Mouse (Mus musculus): ENCODE results near the gene Il16. TPM values are rescaled to one million over a fixed set of nuclear protein-coding genes. Genes with fewer than 3 reads are reported as not detected.

Gene Il16
- polyA plus RNA-seq, 1 experiment from 2014 or later: 1.6 TPM

GRCm38 (mm10) chr7:83763674-83764073, 18.1 kb upstream of the Il16 start:
- ATAC-seq (replicated peaks; ENCODE audit: insufficient number of reproducible peaks, low FRiP score, low TSS enrichment, low read depth) (no peak), DNase-seq (ENCODE audit: low spot score) (no peak)
- no peak overlapping the region for H3K9ac ChIP-seq (replicated peaks; ENCODE audit: low read length)
- no peaks in the 10 kb centered on the region for H3K4me1 ChIP-seq (ENCODE audit: control insufficient read depth, insufficient read depth, low read length)
- 60% methylated on average over 3 of the region's 3 CpGs for WGBS
- H3K4me2 ChIP-seq (ENCODE audit: low read depth, low read length): no peak overlapping the region
- H3K9me3 ChIP-seq (replicated peaks; ENCODE audit: control insufficient read depth, low read length): no peaks in the 10 kb centered on the region
- H3K4me3 ChIP-seq (ENCODE audit: low read depth, low read length): no peak overlapping the region
- H3K27ac ChIP-seq (replicated peaks; ENCODE audit: low read depth, low read length): no peak overlapping the region
- no peaks in the 10 kb centered on the region for H3K36me3 ChIP-seq (replicated peaks; ENCODE audit: control insufficient read depth, insufficient read depth, low read depth, low read length)
- H3K27me3 ChIP-seq (ENCODE audit: control insufficient read depth, insufficient read depth, low read length): no peaks in the 10 kb centered on the region

- Histone ChIP-seq H3K4me3 (ENCODE audit: low read depth, low read length) (no peak overlapping the region), H3K4me1 (ENCODE audit: control insufficient read depth, insufficient read depth, low read length) (no peaks in the 10 kb centered on the region), H3K9ac (replicated peaks; ENCODE audit: low read length) (no peak overlapping the region), H3K9me3 (replicated peaks; ENCODE audit: control insufficient read depth, low read length) (no peaks in the 10 kb centered on the region), H3K4me2 (ENCODE audit: low read depth, low read length) (no peak overlapping the region), H3K36me3 (replicated peaks; ENCODE audit: control insufficient read depth, insufficient read depth, low read depth, low read length) (no peaks in the 10 kb centered on the region), H3K27ac (replicated peaks; ENCODE audit: low read depth, low read length) (no peak overlapping the region), H3K27me3 (ENCODE audit: control insufficient read depth, insufficient read depth, low read length) (no peaks in the 10 kb centered on the region)
- 85% methylated on average over 5 of the region's 5 CpGs for WGBS
- no peak for ATAC-seq (replicated peaks; ENCODE audit: insufficient number of reproducible peaks, low FRiP score, low TSS enrichment, low read depth)
- no peak for DNase-seq (ENCODE audit: low spot score)
Measured at GRCm38 (mm10) chr7:83762336-83762735, 16.8 kb upstream of the Il16 start.

GRCm38 (mm10) chr7:83751055-83751454, 5.5 kb upstream of the Il16 start:
- Histone ChIP-seq H3K4me1 (ENCODE audit: control insufficient read depth, insufficient read depth, low read length) (peaks cover 1% of the 10 kb centered on the region; the same call in 1 of the 2 replicates), H3K27me3 (ENCODE audit: control insufficient read depth, insufficient read depth, low read length) (no peaks in the 10 kb centered on the region), H3K4me3 (ENCODE audit: low read depth, low read length) (no peak overlapping the region), H3K4me2 (ENCODE audit: low read depth, low read length) (no peak overlapping the region), H3K36me3 (replicated peaks; ENCODE audit: control insufficient read depth, insufficient read depth, low read depth, low read length) (no peaks in the 10 kb centered on the region), H3K9me3 (replicated peaks; ENCODE audit: control insufficient read depth, low read length) (no peaks in the 10 kb centered on the region), H3K9ac (replicated peaks; ENCODE audit: low read length) (no peak overlapping the region), H3K27ac (replicated peaks; ENCODE audit: low read depth, low read length) (no peak overlapping the region)
- 63% methylated on average over 1 of the region's 1 CpGs for WGBS
- ATAC-seq (replicated peaks; ENCODE audit: insufficient number of reproducible peaks, low FRiP score, low TSS enrichment, low read depth) (no peak), DNase-seq (ENCODE audit: low spot score) (no peak)

DNA sequence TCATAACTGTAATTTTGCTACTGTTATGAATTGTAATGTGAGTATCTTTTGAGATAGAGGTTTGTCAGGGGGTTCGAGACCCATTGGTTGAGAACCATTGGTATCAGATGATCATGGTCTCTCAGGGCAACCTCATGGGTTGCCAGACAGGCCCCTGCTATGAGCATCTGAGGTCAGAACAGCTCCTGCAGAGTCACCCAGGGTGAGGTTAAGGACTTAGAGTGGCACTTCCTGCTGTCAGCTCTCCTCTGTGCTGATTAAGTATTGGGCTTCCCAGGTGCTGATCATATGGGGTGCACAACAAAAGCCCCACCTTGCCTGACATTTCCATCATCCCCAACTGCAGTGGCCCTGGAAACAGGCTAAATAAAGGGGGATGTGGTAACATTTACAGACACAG, 2.9 kb upstream of the Il16 start:
- peaks cover 5% of the 10 kb centered on the region; the same call in 1 of the 2 replicates for H3K4me1 ChIP-seq (ENCODE audit: control insufficient read depth, insufficient read depth, low read length)
- H3K9ac ChIP-seq (replicated peaks; ENCODE audit: low read length): no peak overlapping the region
- H3K27ac ChIP-seq (replicated peaks; ENCODE audit: low read depth, low read length): no peak overlapping the region
- H3K4me2 ChIP-seq (ENCODE audit: low read depth, low read length): no peak overlapping the region
- H3K36me3 ChIP-seq (replicated peaks; ENCODE audit: control insufficient read depth, insufficient read depth, low read depth, low read length): no peaks in the 10 kb centered on the region
- H3K4me3 ChIP-seq (ENCODE audit: low read depth, low read length): no peak overlapping the region
- no peaks in the 10 kb centered on the region for H3K27me3 ChIP-seq (ENCODE audit: control insufficient read depth, insufficient read depth, low read length)
- no peak for ATAC-seq (replicated peaks; ENCODE audit: insufficient number of reproducible peaks, low FRiP score, low TSS enrichment, low read depth)
- DNase-seq (ENCODE audit: low spot score): no peak
- WGBS: 74% methylated on average over 1 of the region's 1 CpGs
- H3K9me3 ChIP-seq (replicated peaks; ENCODE audit: control insufficient read depth, low read length): no peaks in the 10 kb centered on the region

GRCm38 (mm10) chr7:83746107-83746687, 671 bp upstream of the Il16 start:
- no peak for ATAC-seq (replicated peaks; ENCODE audit: insufficient number of reproducible peaks, low FRiP score, low TSS enrichment, low read depth)
- no peak overlapping the region; the same call in 1 of the 2 replicates for H3K27ac ChIP-seq (replicated peaks; ENCODE audit: low read depth, low read length)

GRCm38 (mm10) chr7:83745065-83745412, 487 bp downstream of the Il16 start:
- no peak overlapping the region for H3K9ac ChIP-seq (replicated peaks; ENCODE audit: low read length)
- no peaks in the 10 kb centered on the region for H3K36me3 ChIP-seq (replicated peaks; ENCODE audit: control insufficient read depth, insufficient read depth, low read depth, low read length)
- peaks cover 5% of the 10 kb centered on the region for H3K4me1 ChIP-seq (ENCODE audit: control insufficient read depth, insufficient read depth, low read length)
- H3K27ac ChIP-seq (replicated peaks; ENCODE audit: low read depth, low read length): no peak overlapping the region
- no peak overlapping the region for H3K4me2 ChIP-seq (ENCODE audit: low read depth, low read length)
- H3K4me3 ChIP-seq (ENCODE audit: low read depth, low read length): no peak overlapping the region
- DNase-seq (ENCODE audit: low spot score): no peak
- WGBS: 65% methylated on average over 9 of the region's 9 CpGs
- H3K9me3 ChIP-seq (replicated peaks; ENCODE audit: control insufficient read depth, low read length): no peaks in the 10 kb centered on the region
- H3K27me3 ChIP-seq (ENCODE audit: control insufficient read depth, insufficient read depth, low read length): no peaks in the 10 kb centered on the region
- 0 out of 2 replicates have a peak, but pooled peaks have one; percentile 47 for ATAC-seq (replicated peaks; ENCODE audit: insufficient number of reproducible peaks, low FRiP score, low TSS enrichment, low read depth)

More at GRCm38 (mm10) chr7:83746107-83746687, 671 bp upstream of the Il16 start:
- Histone ChIP-seq H3K9me3 (replicated peaks; ENCODE audit: control insufficient read depth, low read length) (no peaks in the 10 kb centered on the region), H3K9ac (replicated peaks; ENCODE audit: low read length) (peak overlapping the region; percentile 18; the same call in 1 of the 2 replicates), H3K36me3 (replicated peaks; ENCODE audit: control insufficient read depth, insufficient read depth, low read depth, low read length) (no peaks in the 10 kb centered on the region), H3K4me1 (ENCODE audit: control insufficient read depth, insufficient read depth, low read length) (peaks cover 5% of the 10 kb centered on the region; the same call in 1 of the 2 replicates), H3K4me3 (ENCODE audit: low read depth, low read length) (no peak overlapping the region), H3K4me2 (ENCODE audit: low read depth, low read length) (no peak overlapping the region), H3K27me3 (ENCODE audit: control insufficient read depth, insufficient read depth, low read length) (no peaks in the 10 kb centered on the region)
- DNase-seq (ENCODE audit: low spot score): no peak
- 55% methylated on average over 8 of the region's 8 CpGs for WGBS

DNA sequence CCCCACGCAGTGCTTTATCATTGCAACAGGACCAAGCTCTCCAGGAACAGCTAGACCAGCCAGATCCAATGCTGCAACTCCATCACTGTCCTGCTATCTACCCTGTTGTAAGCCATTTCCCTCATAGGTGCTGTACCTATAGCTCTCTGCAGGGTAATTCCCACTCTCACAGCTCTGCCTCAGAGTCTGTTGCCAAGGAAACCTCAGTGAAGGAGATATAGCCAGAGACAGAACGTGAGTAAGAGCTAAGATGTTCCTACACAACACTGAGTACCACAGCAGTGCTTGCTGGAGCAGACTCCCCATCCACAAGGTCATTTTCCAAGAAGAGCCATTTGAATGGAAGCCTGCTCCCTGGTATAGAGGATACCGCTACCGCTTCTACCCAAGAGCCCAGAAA, 1.3 kb downstream of the Il16 start:
- ATAC-seq (replicated peaks; ENCODE audit: insufficient number of reproducible peaks, low FRiP score, low TSS enrichment, low read depth): no peak
- WGBS: 89% methylated on average over 4 of the region's 4 CpGs
- no peaks in the 10 kb centered on the region for H3K36me3 ChIP-seq (replicated peaks; ENCODE audit: control insufficient read depth, insufficient read depth, low read depth, low read length)

GRCm38 (mm10) chr7:83742690-83743089, 2.8 kb downstream of the Il16 start:
- no peak overlapping the region for H3K4me2 ChIP-seq (ENCODE audit: low read depth, low read length)
- no peak overlapping the region for H3K9ac ChIP-seq (replicated peaks; ENCODE audit: low read length)
- no peak overlapping the region for H3K27ac ChIP-seq (replicated peaks; ENCODE audit: low read depth, low read length)
- H3K9me3 ChIP-seq (replicated peaks; ENCODE audit: control insufficient read depth, low read length): no peaks in the 10 kb centered on the region
- no peak for DNase-seq (ENCODE audit: low spot score)
- no peaks in the 10 kb centered on the region for H3K36me3 ChIP-seq (replicated peaks; ENCODE audit: control insufficient read depth, insufficient read depth, low read depth, low read length)
- peaks cover 10% of the 10 kb centered on the region for H3K4me1 ChIP-seq (ENCODE audit: control insufficient read depth, insufficient read depth, low read length)
- ATAC-seq (replicated peaks; ENCODE audit: insufficient number of reproducible peaks, low FRiP score, low TSS enrichment, low read depth): no peak
- H3K4me3 ChIP-seq (ENCODE audit: low read depth, low read length): no peak overlapping the region
- 60% methylated on average over 3 of the region's 3 CpGs for WGBS
- H3K27me3 ChIP-seq (ENCODE audit: control insufficient read depth, insufficient read depth, low read length): no peaks in the 10 kb centered on the region

More for the DNA sequence above, 1.3 kb downstream of the Il16 start:
- no peak overlapping the region for H3K4me3 ChIP-seq (ENCODE audit: low read depth, low read length)
- H3K27ac ChIP-seq (replicated peaks; ENCODE audit: low read depth, low read length): no peak overlapping the region
- H3K4me1 ChIP-seq (ENCODE audit: control insufficient read depth, insufficient read depth, low read length): peaks cover 10% of the 10 kb centered on the region
- no peak for DNase-seq (ENCODE audit: low spot score)
- no peaks in the 10 kb centered on the region for H3K27me3 ChIP-seq (ENCODE audit: control insufficient read depth, insufficient read depth, low read length)
- no peaks in the 10 kb centered on the region for H3K9me3 ChIP-seq (replicated peaks; ENCODE audit: control insufficient read depth, low read length)
- no peak overlapping the region for H3K4me2 ChIP-seq (ENCODE audit: low read depth, low read length)
- H3K9ac ChIP-seq (replicated peaks; ENCODE audit: low read length): no peak overlapping the region
